Mouse (Mus musculus): ENCODE measurements around the gene Tmem144.
A peak's percentile ranks its signal among the peaks of the same experiment; 100 is the strongest.

- TF ChIP-seq CTCF (IDR thresholded peaks at IDR 0.05; ENCODE audit: control insufficient read depth, insufficient read depth, insufficient replicate concordance, low read depth, low read length) (no peak), POLR2A (IDR thresholded peaks at IDR 0.05; ENCODE audit: control insufficient read depth, low read depth, low read length) (peak; percentile 75; the same call in 1 of the 2 replicates)
These were observed at the start of gene Tmem144 for GRCm38 (mm10) chr3:79852654-79853166.

Measured in testis, adult 2 months (tissue).